Mouse (Mus musculus) spleen, postnatal 36 days (tissue): ENCODE data around the gene Prnp.

Experiments used
- DNase-seq, 2 experiments: peaks; one replicate each; pipeline ENCODE4 v3.0.0; 2022; ENCODE audit warnings: low spot score in 2 of 2, mixed read lengths in 1 of 2

Gene Prnp

DNA sequence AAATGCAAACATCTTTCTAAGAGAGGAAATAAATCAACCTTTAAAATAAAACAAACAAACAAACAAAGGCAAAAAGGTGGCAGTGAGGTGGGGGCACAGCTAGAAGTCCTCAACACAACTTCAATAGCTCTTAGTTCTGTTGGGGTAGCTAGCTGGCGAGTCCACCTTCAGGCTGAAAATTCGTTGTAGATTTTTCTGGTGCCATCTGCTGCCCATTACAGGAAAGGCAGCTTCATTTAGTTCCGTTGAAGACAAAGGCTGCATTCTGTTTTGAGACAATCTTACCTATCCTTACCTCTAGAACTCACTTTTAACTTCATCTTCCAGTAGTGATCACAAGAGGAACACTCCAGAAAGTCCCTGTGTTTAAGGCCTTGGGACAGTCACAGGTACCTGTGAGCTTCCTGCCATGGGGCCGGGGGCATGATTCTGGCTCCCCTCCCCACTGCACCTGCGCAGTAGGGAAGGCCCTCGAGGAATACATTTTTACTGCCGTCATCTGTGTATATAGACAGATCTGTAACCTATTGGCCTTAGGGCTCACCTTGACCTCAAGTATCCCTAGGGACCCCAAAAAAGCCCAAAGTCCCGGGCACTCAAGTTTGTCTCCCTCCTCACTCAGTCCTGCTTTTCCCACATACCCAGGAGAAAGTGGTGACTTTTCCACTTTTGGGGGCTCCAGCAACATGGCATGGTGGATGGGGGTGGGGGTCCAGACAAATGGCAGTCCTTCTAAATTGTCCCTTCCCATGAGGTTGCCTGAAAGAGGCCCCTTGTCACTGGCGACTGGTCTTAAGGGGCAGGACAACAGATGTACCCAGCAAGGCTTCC lies 40.3 kb downstream of the Prnp start:
- peak in 1 of 2 experiments; percentile 24 for DNase-seq

DNA sequence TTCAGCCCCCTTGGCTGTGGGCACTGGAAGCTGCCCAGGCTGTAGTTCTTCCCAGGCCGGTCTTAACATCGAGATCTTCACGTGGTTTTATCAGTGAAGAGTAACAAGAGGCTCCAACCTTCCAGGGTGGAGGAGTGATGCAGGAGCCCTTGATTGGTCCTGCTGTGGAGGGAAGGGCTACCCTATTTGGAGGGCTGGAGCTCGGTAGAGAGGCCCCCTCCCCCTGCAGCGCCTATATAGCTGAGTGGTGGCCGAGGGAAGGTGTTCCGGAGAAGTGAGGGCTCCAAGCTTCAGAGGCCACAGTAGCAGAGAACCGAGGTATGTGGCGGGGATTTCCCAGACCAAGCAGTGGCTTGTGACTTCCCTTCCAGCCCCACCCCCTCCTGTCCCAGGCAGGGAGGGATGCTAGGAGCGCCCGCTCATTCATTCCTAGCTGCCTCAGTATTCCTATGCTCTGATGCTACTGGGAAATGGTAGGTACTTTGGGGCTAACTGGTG lies 40.9 kb downstream of the Prnp start, which contains the start of gene Prnd:
Gene Prnd, plus strand, starts transcription at position 264 of the 498 bp plus-strand sequence.
- DNase-seq = peak in 1 of 2 experiments; percentile 22

DNA sequence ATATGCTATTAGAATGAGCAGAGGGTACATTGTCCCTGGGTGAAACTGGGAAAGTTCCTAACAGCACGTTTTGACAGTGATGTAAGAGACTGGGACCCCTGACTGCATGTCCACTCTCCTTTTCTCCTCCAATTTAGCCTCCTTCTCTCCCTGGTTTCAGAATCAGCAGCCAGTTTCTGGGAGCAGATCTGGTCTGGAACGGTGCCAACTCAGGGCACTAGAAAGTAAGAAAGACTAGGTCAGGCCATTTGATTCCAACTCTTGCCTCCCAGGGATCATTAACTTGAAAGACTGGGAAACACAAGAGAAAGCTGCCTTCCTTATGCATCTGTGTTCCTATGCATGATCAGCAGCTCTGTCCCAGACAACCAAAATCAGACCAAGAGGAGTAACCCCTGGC lies 42.7 kb downstream of the Prnp start:
- no peak for DNase-seq

DNA sequence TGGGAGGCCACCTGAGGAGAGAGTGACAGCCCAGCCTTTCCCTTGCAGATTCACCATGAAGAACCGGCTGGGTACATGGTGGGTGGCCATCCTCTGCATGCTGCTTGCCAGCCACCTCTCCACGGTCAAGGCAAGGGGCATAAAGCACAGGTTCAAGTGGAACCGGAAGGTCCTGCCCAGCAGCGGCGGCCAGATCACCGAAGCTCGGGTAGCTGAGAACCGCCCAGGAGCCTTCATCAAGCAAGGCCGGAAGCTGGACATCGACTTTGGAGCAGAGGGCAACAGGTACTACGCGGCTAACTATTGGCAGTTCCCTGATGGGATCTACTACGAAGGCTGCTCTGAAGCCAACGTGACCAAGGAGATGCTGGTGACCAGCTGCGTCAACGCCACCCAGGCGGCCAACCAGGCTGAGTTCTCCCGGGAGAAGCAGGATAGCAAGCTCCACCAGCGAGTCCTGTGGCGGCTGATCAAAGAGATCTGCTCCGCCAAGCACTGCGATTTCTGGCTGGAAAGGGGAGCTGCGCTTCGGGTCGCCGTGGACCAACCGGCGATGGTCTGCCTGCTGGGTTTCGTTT lies 43.3 kb downstream of the Prnp start:
- no peak for DNase-seq

DNA sequence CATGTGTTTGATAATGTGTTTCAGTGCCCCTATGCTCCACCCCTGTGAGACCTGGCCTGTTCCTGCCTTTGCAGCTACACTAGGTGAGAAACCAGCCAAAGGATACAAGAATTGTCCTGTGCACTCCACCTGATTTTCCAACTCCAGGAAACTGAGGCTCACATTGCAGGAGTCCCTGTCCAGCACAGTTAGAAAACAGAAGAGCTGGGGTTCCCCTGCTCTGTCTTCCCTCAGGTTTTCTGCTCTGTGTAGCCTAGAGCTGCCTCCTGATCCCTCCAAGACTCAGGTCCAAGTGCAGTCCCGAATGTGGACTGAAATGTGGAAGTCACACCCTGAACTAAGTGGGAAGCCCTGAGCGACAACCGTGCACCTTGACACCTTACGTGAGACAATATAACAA lies 44.0 kb downstream of the Prnp start:
- DNase-seq = no peak

DNA sequence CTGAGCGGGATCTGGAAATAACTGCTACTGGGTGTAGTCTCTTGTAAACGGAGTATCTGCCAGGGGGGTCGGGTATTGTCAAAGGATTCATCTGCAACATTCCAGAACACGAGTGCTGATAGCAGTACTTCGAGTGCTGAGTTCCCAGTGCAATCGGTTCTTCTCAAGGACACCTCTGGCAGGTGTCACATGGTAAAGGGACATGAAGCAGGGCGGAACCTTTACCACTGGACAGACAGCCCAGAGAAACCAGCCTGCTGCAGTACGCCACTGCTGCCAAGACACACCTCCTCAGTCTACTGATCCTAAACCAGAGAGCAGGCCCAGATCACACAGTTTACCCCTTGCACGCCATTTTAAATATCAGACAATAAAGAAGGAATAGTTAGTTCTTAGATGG lies 45.1 kb downstream of the Prnp start:
- DNase-seq = no peak

DNA sequence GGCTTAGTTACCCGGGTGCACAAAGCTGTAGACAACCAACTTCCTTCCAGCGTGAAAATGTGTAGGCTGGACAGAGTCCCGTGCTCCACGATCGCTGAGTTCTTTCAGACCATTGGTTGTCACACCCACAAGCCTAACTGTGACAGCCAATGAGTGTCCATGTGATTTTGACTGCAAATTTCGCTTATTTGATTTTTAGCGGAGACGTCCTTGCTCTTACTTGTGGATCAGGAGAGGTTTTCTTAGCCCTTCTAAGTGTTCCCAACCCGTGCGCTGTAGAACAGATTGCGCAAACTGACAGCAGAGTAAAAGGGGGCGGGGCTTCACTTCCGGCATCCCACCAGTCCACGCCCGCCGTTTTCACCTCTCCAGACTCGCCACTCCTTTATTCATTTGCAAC lies 45.5 kb downstream of the Prnp start:
- no peak for DNase-seq

DNA sequence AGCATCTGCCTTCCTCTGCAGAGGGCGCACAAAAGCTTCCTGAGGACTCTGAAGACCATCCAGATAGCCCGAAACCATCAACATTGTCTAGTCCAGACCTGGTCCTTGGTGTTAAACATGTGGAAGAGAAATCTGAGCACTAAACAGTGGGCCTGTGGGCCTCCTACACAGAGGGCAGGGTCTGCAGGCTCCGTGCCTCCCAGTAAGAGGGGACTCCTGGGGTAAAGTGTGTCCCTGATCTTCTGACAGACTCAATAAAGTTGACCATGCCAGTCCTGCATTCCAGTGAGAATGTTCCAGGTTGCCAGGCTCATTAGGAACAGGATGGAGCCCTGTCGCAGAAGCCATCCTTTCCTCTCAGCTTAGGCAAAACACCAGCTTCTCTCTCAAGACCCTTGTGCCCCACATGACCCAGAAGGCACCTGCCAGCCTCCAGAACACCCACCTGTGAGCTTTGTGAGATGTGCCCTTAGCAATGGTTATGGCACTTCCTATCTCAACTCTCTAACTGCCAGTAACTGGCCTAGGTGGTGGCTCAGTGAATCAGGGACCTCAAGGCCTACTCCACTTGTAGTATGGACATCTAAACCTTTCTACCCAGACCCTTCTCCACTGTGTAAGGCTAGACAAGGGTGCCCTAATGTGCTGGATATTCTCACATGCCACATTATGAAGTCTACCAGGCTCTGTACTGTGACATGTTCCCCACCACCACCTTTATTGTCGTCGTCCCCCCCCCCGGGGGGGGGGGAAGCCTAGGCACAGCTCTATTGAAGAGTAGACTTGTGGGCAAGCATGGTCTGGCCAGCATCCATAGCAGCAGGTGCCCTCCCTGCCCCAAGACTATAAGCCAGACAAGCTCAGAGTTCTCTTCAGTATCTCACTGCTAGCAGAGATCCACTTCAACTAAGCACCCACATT lies 46.9 kb downstream of the Prnp start:
- DNase-seq = no peak

DNA sequence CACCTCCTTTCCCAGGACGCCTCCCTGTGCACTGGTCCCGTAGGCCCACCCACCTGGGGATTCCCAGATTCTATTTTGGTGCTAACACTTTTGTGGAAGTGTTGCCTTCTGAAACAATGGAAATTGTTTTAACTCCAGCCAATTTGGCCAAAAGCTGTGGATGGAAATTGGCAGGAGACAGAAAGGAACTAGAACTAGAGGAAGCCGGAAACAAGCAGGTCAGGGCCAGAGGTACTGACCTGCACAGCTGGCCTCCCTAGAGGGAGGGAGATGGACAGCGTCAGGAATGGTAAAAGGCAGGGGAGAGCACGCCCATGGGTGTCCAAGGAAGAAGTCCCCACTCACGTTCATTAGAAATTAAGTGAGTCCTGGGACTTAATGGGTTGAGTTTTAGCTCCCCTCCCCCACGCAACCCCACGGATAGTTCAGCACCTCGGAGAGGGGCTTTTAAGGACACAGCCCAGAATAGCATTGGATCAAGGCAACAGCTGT lies 48.0 kb downstream of the Prnp start:
- DNase-seq = no peak

DNA sequence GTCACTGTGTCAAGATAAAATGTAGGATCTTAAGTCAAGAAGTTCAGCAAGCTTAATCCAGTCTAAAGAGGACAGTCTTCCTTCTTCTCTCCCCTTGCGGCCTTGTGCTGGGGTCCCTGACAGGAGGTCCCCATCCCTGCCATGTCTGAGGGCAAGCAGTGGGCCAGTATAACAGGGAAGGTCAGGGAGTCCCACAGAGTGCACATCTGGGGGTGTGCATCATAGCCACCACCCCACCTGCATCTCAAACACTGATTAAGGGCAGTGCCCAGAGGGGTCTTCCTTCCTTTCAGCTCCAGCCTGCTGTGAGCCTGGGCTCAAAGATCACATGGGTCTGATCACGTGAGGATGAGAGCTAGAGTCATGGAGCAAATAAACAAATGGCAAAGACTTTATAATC lies 51.9 kb downstream of the Prnp start:
- no peak for DNase-seq

DNA sequence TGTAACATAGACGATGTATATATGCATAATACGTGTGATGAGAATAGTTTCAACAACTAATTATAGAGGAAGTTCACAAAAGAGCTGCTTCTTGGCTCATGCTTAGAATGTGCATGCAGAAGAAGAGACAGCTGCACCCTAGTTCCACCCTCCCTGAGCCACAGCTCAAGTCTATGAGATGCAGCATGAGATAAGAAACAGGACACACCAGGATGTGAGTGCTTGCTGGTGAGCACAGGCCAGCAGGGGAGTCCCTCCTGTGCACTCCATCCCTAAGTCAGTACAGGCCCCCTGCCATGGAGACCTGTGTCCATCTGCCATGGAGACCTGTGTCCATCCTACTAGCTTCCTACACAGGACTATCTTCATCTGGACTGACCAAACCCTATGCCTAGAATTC lies 60.9 kb downstream of the Prnp start:
- DNase-seq = no peak

DNA sequence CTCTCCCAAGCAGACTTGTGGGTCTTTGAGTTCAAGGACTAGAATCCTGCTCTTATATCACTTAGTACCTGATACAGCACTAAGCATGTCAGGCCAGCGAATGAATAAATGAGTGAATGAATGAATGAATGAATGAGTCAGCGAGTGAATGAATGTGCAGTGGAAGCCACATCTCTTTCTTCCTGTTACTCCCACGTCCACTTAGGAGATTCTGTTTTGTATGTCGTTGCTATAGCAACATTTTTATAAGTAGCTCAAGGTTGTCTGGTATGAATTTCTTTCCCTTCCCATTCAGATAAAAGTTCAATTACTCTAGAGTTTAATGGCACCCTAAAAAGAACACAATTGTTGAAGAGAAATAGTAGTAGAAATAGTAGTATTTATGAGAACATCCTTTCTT lies 61.4 kb downstream of the Prnp start:
- no peak for DNase-seq

DNA sequence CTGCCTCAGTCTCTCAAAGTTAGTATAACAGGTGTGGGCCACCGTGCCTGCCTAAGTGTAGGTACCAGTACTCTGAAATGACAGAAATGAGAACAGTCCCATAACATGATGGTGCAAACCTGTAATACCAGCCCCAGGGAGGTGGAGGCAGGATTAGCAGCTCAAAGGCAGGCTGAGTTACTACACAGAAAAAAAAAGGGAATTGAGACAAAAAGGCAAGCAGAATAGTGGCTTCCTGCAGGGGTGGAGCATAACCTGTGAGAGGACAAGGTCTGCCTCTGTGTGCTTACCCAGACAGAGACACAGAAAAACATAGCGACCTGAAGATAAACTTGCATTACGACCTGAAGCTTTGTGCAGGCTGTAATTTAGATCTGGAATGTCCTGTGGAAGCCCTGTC lies 66.9 kb downstream of the Prnp start:
- DNase-seq = no peak

DNA sequence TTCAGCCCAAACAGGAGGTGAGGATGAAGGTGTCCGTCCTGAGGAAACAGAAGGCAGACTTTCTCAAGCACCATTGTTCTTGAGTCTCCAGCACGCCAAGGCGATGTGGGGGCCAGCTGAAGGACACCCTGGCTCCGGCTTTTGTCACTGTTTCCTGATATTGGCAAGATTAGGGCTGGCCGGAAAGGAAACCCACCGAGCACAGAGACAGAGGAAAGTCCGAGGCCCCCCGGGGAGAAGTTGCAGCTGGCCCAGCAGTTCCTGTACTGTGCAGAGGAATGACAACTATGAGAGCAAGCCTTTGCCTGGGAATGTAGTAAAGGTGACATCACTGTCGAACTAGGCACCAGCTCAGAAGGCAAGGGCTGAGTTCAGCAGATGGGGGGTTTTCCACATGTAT lies 71.1 kb downstream of the Prnp start:
- no peak for DNase-seq

DNA sequence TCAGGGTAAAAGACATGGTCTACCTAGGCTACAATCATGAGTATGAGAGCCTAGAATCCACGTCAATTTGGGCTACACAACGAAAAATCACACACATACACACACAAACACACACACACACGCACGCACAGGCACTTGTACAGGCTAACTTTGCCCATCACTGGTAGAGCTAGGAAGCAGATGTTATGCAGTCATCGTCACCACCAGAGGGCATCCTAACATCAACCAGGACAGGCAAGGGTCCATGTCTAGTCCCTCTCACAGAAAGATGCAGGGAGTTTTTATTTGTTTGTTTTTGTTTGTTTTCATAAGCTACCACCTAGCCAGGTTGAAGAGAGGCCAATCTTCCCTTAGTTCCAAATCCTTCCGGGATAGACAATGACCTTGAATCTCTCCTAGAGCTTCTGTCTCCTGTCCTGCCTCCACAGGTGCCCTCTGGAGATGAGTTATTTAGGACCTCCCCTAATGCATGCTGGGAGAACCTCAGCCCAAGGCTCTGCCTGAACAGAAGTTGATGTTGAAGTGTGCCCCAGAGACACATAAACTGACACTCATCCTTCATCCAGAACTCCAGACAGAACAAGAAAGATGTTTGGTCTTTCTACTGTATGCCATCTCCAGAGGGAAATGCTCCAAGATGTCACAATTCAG lies 72.9 kb downstream of the Prnp start:
- peak; percentile 60 to 65 for DNase-seq

DNA sequence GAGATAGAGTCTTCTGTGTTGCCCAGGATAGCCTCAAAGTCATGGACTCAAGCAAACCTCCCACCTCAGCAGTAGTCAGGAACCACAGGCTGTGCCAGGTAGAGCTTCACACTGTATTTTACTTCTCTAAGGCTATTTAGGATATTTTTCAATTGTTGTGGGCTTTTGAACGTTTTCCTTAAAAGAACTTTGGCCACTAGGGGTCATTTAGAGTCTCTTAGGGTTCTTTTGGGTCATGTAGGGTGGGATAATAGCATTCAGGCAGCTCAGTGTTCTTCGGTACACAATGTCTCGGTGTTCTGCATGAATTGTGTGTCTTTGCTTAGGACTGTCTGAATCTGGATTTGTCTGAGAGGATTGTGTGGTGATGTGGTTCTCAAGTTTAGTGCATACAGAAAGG lies 78.2 kb downstream of the Prnp start:
- DNase-seq = no peak
